Mouse (Mus musculus) G1E-ER4 (cell line): ENCODE data around the gene Lrch1. TPM values are rescaled to one million over a fixed set of nuclear protein-coding genes. Genes with fewer than 3 reads are reported as not detected.

Experiments used
- GATA1 ChIP-seq: IDR thresholded peaks from one replicate; pipeline ENCODE4 v1.8.0; 2012; ENCODE audit warnings: low read length, inconsistent platforms
- polyA plus RNA-seq: library from polyadenylated mRNA; stranded (reverse); fragments of >175 nt; gene quantifications from 2 replicates; pipeline ENCODE4 v1.2.3, GENCODE M21; 2012

Lrch1 gene
- polyA plus RNA-seq, 1 experiment = not detected

GRCm38 (mm10) chr14:74960568-74960967 is 12.9 kb upstream of the Lrch1 start:
- no peak for TF ChIP-seq GATA1

GRCm38 (mm10) chr14:74956702-74957101 is 9.0 kb upstream of the Lrch1 start:
- no peak for TF ChIP-seq GATA1

GRCm38 (mm10) chr14:74956234-74956633 is 8.6 kb upstream of the Lrch1 start:
- no peak for TF ChIP-seq GATA1

GRCm38 (mm10) chr14:74948426-74949240 is 957 bp upstream of the Lrch1 start:
- no peak for TF ChIP-seq GATA1

- TF ChIP-seq GATA1 = no peak
These were observed 329 bp upstream of the Lrch1 start for GRCm38 (mm10) chr14:74948014-74948396.

GRCm38 (mm10) chr14:74946751-74947375 is 813 bp downstream of the Lrch1 start:
- TF ChIP-seq GATA1 = no peak

GRCm38 (mm10) chr14:74946321-74946750 is 1.3 kb downstream of the Lrch1 start:
- no peak for TF ChIP-seq GATA1

GRCm38 (mm10) chr14:74945266-74946215 is 2.1 kb downstream of the Lrch1 start:
- TF ChIP-seq GATA1 = no peak

GRCm38 (mm10) chr14:74944128-74944755 is 3.4 kb downstream of the Lrch1 start:
- TF ChIP-seq GATA1 = no peak

GRCm38 (mm10) chr14:74943581-74944117 is 4.0 kb downstream of the Lrch1 start:
- no peak for TF ChIP-seq GATA1

- TF ChIP-seq GATA1 = no peak
These were observed 4.7 kb downstream of the Lrch1 start for GRCm38 (mm10) chr14:74943024-74943423.

GRCm38 (mm10) chr14:74941591-74941990 is 6.1 kb downstream of the Lrch1 start:
- TF ChIP-seq GATA1 = no peak

GRCm38 (mm10) chr14:74940741-74941140 is 6.9 kb downstream of the Lrch1 start:
- TF ChIP-seq GATA1 = no peak

- TF ChIP-seq GATA1 = no peak
These were observed 8.3 kb downstream of the Lrch1 start for GRCm38 (mm10) chr14:74939355-74939754.

GRCm38 (mm10) chr14:74938896-74939295 is 8.8 kb downstream of the Lrch1 start:
- no peak for TF ChIP-seq GATA1
